Mouse (Mus musculus) adrenal gland (tissue): ENCODE data around the gene Cbx2.

ENCODE experiments used
- intact Hi-C: fragments of 180-260 bp; cut with DNase I; formaldehyde crosslinking; loops from one replicate; pipeline ENCODE4 v1.15.1; 2025
- long read RNA-seq, 2 experiments: library from polyadenylated mRNA; unstranded; transcript quantifications; one replicate each; pipeline ENCODE4 v2.0.0; 2020; ENCODE audit warnings: borderline replicate concordance in 1 of 2; ENCODE audit not compliant: insufficient replicate concordance in 1 of 2

The Cbx2 gene
- long read RNA-seq, experiment 1: 0 reads
- long read RNA-seq, experiment 2: 0 reads

DNA sequence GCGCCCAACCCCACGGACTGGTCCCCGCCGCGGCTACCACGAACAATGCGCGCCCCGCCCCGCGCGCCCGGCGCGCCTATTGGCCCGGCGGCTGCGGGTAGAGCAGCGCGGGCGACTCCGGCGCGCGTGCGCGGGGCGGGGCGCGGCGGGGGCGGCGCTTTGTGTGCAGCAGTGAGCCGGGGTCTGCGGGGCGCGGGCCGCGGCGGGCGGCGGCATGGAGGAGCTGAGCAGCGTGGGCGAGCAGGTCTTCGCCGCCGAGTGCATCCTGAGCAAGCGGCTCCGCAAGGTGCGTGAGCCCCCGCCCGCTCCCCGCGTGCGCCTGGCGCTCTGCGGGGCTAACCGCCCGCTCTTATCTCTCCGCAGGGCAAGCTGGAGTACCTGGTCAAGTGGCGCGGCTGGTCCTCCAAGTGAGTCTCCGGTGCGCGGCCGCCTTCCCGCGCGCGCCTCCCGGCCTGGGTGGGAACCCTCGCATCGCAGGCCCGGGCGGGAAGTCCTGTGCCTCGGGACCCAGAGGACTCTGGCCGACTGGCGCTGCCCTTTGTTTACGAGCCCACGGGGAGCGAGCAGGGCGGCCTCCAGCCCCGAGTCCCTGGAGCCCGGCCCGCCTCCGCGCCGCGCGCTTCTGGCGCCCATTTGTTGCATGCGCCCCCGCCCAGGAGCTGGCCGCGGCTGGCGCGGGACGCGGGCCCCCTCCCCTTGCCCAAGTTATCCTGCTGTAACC is at the start of gene Cbx2:
TSS of gene Cbx2 (plus strand) at position 68 of the 721 bp plus-strand sequence.
- intact Hi-C loops: no loop called here

DNA sequence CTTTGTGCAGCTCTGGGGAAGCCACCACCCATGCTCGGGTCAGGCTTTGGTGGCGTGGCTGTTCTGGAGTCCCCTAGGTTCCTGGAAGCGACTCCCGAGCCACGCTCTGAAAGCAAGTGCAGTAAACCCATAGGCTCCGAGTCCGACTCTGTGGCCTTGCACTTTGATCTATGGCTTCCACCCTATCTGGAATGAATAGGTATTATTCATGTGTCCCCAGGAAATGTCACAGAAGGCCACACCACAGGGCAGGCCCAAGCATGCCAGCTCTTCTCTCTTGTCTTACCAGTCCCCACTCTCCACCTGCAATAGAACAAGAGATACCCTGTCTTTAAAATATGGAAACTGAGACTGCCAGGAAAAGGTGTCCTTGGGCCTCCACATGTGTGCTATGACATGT is 48.4 kb upstream of the Cbx2 start:
- intact Hi-C loops: loop anchor here (10.0 kb wide), 1 partner anchor 230 kb away; no protein-coding TSS in a partner anchor

DNA sequence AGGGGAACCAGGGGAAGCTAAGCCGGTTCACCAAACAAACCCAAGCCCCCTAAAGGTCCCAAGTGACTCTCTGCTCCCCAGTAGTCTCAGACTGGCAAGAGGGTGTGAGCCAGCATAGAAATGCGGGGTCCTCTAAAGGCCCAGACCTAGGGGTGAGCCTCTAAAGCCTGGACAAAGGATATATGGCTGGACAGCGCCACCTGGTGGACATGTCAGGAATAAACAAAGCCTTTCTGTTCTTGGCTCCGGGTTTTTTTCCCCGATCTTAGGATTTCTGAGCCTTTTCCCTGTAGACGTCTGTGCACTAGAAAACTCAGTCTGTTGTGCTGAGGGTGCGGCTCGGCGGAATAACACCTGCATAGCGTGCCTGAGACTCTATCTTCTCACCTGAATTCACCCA is 47.3 kb upstream of the Cbx2 start:
- intact Hi-C loops: loop anchor here (10.0 kb wide), 1 partner anchor 231 kb away; no protein-coding TSS in a partner anchor

DNA sequence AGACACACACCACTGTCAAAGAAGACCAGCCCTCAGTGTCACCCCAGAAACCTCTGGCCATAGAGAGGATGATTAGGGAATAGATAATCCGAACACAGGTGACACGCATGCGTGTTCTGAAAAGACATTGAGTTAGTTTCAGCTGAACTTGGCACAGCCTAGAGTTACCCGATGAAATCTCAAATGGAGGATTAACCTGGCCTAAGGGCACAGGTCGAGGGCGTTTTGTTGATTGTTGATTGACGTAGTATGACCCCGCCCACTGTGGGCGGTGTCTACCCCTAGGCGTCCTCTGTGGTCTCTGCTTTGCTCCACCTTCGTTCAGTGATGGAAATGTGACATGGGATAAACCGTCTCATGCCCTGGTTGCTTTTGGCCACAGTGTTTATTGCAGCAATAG is 46.8 kb upstream of the Cbx2 start:
- intact Hi-C loops: loop anchor here (10.0 kb wide), 1 partner anchor 231 kb away; no protein-coding TSS in a partner anchor

DNA sequence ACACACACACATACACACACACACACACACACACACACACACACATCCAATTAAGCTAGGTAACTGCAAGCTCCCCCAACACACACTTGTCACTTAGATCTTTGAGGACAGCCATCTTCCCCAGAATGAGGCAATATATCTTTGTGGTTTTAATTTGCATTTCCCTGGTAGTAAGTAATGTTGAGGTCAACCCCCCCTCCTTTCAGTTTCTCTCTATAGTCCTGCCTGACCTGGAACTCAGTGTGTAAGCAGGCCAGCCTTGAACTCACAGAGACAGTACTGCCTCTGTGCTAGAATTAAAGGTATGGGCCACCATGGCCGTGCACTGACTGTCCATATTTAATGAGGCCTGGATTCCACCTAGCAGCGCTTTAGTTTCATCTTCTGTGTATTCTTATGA is 42.4 kb upstream of the Cbx2 start:
- intact Hi-C loops: no loop called here

DNA sequence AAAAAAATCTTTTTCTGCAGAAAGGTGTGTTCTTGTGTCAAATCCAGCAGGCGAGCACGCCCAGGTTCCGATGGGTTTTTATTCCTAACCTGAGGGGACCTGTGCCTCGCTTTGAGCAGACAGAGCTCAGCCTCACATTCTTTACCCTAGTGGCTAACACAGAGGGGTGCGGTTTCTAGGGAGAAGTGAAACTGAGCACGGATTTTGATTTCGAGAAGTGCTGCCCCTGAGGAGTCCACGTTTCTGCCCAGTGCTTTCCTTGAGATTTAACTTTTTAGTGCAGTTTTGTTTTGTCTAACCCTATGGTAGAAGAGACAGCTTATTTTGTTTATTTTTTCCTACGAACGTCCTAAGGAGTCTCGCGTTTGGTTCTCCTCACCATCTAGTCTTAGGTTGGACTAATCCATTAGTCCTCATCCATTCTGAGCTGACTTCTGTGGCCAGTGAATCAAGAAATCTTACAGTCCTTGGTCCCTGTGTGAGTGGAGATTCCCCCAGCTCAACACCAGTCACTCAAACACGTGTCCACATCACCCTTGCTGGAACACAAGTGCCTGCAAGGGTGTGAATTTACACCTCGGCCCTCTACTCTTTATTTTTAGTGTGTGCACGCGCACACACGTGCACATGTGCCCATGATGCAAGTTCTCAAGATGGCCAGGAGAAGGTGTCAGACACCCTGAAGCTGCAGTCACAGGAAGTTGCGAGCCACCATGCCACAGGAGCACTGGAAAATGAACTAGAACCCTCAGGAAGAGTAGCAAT is 41.6 kb upstream of the Cbx2 start:
- intact Hi-C loops: no loop called here

DNA sequence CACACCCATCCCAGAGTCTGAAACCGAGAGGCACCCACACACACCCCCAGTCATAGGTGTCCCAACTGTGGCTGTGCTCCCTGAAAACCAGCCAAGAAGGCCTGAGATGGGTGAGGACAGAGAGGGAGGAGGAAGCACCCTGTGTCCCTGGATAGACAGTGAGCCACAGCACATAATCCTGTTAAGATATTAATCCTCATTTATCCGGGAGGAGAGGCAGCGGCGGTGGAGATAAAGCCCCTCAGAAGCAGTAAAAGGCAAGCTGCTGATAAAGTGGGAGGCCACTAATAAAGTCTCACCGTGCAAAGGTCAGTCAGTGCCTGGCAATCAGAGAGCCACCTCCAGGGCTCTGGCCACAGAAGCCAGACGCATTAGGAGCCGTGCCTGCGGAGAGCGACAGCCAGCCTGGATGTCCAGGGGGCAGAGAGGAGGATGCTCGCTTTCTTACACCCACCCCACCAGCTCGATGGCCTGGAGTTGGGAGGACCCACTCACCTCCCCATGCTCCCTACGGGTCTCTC is 40.1 kb upstream of the Cbx2 start:
- intact Hi-C loops: no loop called here

DNA sequence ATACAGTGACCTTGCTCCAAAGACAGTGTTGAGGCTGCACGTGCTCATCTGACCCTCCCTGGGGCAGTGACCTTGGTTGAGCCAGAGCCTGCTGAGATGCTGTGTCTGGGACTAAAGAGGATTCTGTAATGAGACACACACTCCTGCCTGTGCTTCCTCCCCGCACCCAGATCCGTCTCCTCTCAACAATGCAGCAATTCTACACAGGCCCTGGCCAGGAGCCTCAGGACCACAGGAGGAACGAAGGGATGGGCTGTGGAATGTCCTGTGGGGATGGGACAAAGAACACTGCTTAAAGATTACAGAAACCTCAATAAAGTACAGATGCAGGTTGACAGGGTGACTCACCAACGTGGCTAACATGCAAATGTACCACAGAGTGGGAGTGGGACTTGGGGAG is 37.2 kb upstream of the Cbx2 start:
- intact Hi-C loops: no loop called here

DNA sequence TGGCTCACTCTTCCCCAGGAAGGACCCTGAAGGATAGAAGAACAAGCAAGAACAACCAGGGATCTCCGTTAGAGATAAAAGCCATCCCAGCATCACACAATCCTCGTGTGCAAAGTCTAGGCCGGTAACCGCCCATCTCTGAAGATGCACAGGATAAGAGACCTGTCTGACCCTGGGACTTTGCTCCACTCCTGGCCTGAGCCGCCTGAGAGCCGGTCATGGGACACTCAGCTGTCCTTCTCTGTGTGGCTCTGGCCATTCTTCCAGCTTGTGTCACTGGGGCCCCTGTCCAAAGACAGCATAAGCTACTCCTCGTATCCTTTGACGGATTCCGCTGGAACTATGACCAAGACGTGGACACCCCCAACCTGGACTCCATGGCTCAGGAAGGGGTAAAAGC is 34.8 kb upstream of the Cbx2 start, which contains the start of gene Enpp7:
TSS of gene Enpp7 (plus strand) at position 190 of the 400 bp plus-strand sequence.
- intact Hi-C loops: no loop called here

DNA sequence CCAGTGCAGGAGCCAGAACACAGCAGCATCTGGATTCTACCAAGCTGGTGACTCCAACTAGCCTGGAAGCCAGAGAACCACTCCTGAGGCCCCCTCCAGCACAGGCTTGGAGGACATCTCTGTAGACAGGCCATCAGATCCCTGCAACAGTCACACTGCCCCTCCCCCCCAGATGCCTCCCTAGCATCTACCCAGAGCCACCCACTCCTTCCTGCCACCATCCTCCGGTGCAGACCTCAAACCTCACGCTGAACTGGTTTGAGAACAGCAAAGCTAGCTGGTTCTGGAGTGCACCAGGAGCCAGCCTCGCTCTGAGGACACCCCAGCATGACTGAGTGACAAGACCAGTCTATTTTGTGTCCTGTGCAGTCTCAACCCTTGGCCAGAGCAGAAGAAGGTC is 30.0 kb upstream of the Cbx2 start:
- intact Hi-C loops: no loop called here

DNA sequence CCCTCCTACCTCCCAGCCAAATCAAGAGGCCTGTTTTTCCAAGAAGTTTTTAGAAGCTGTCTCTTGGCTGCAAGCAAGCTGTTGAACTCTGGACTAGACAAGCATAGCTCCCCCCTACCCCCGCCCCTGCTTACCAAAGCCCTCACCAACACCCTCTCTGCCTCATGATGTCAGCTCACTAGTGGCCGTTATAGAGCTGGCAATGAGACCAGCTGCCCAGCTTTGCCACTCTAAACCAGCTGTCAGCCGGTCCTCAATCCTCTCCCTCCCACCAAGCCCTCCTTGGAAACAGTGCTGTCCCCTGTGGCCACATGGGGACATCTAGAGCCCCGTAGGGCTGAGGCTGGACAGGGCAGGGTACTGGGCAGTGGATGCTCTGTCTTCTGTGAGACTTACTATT is 27.3 kb upstream of the Cbx2 start:
- intact Hi-C loops: no loop called here

DNA sequence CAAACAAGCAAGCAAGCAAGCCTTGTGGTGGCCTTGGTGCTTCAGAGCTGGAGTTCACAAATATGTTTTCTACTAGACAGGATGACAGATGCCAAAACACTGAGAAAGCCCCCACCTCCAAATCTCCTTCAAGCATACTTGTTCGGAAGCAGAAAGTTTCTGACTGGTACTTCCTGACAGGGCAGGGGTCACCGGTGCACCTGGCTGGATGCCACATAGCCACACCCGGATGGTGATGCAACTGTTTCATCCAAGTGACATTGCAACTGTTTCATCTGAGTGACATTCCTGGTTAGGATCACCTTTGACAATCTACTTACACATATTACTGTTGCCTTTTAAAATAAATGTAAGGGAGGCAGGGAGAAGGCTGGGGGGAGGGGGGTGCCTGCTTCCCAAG is 25.6 kb upstream of the Cbx2 start:
- intact Hi-C loops: no loop called here

DNA sequence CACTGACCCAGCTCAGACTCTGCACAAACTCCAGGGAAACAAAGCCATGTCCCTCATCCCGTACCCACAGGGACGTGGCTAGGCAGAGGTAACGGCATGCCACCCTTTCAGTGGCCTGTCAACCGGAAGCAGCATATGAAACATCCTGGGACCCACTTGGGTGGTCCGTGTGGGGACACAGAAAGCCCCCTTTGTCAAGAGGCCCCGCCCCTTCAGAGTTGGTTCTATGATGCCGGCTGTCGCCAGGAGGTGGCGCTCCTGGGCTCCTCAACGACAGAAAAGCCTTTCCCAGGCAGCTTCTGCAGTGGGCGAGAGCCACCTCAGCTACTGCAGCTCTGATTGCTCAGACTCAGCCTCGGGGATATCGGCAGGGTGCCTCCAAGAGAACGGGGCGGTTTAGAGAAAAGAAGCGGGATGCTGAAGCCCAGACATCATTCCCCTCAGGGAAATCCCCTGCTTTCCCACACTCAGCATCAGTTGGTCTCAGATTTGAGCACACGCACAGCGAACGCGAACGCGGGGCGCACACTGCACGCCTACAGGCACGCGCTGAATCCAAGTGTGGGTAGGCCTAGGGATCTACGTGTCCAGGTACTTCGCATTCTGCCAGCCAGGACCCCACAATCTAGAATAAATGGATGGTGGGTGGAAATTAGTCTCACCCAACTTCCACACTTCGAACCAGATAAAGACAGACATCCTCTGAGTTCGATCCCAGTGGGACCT is 24.1 kb upstream of the Cbx2 start:
- intact Hi-C loops: loop anchor here (1.0 kb wide), 1 partner anchor 196 kb away; no protein-coding TSS in a partner anchor

DNA sequence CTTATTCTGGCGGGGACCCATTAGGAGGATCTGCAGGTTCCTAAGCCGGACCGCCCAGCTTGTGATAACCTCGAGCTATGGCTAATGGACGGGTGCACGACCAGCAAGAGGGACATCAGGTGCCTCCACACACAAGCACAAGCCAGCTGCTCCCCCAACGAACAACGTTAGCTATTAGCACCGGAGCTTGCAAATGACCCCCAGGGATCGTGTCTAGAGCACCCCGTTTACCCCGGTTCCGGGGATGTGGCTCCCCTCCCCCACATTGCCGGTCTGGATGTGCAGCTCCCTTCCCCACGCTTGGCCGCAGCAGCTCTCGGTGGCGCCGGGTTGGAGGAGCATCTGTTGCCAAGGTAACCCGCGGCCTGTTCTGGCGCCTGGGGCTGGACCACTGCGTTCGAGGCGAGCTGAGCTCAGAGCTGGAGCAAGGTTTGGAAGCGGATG is 23.4 kb upstream of the Cbx2 start:
- intact Hi-C loops: loop anchor here (1.0 kb wide), 1 partner anchor 195 kb away; no protein-coding TSS in a partner anchor

DNA sequence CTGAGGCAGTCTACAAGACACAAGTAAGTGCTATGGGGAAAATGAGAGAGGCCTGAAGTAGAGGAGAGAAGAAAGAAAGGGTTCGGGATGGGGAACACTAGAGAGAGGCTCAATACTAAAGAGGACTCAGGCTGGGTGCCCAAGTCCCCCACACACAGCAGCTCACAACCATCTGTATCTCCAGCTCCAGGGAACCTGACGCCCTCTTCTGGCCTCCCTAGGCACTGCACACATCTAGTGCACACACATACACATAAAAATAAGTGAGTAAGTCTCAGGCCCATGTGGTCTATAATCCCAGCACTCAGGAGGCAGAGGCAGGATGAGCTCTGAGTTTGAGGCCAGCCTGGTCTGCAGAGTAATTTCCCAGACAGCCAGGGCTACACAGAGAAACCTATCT is 21.9 kb upstream of the Cbx2 start:
- intact Hi-C loops: no loop called here

DNA sequence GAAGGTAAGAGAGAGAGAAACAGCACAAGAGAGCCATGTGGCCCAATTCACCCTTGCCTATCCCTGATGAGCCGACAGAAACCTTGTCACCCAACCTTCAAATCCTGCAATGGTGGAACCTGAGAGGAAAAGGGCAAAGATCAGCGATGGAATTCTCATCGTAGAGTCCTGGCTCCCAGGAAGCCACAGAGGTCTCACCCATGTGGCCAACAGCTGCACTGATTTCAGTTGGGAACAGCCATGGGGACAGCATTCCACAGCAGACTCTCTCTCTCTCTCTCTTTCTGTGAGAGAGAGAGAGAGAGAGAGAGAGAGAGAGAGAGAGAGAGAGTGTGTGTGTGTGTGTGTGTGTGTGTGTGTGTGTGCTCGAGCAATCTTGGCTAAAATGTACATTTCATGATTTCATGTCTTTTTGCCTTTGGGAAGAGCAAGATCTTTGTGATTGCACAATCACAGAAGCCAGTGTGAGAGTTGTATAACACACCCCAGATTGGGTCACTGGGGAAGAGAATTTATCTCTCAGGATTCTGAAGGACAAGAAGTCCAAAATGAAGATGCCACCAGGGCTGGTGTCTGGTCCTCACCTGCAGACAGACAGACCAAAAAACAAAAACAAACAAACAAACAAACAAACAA is 21.2 kb upstream of the Cbx2 start:
- intact Hi-C loops: no loop called here

DNA sequence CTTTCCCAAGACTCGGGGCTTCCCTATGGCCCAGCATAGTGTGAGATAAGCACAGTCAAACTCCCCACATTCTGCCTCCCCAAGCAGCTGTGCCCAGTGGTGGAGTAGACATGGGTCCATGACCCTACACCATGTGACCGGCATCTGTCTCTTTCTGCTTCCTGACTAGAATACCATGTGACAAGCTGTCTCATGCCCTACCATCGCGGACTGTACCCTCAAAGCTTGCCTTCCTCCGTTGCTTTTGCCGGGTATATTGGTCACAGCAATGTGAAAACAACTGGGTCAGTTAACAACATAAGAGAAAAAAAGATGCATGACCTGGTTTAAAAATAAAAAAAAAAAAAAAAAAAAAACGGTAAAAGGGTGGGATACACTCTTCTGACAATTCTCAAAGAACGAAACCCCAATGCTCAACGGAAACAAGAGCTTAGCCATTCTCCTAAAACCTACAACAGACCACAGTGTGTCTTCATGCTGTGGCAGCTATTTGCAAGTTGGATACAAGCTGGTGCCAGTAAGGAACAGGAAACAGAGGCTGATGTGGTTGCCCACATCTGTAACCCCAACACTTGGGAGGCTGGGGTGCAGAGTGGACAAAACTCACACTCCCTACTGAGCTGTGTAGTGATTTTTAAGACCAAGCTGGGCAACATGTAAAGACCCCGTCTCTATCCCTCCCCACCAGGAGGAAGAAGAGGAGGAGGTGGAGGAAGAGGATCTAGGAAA is 17.1 kb upstream of the Cbx2 start:
- intact Hi-C loops: no loop called here

DNA sequence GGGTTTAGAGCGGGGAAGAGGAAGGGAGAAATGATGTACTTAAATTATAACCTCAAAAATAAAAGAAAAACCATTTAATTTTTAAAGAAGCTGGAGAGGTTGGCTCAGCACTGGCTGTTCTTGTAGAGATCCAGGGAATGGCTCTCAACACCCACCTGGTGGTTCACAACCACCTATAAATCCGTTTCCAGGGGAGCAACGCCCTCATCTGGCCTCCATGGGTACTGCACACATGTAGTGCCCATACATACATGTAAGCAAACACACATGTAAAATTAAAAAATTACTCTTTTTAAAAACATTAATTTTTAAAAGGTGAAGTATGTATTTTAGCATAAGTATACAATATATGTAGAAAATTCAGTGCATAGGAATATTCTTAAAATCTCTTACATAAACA is 16.3 kb upstream of the Cbx2 start:
- intact Hi-C loops: no loop called here

DNA sequence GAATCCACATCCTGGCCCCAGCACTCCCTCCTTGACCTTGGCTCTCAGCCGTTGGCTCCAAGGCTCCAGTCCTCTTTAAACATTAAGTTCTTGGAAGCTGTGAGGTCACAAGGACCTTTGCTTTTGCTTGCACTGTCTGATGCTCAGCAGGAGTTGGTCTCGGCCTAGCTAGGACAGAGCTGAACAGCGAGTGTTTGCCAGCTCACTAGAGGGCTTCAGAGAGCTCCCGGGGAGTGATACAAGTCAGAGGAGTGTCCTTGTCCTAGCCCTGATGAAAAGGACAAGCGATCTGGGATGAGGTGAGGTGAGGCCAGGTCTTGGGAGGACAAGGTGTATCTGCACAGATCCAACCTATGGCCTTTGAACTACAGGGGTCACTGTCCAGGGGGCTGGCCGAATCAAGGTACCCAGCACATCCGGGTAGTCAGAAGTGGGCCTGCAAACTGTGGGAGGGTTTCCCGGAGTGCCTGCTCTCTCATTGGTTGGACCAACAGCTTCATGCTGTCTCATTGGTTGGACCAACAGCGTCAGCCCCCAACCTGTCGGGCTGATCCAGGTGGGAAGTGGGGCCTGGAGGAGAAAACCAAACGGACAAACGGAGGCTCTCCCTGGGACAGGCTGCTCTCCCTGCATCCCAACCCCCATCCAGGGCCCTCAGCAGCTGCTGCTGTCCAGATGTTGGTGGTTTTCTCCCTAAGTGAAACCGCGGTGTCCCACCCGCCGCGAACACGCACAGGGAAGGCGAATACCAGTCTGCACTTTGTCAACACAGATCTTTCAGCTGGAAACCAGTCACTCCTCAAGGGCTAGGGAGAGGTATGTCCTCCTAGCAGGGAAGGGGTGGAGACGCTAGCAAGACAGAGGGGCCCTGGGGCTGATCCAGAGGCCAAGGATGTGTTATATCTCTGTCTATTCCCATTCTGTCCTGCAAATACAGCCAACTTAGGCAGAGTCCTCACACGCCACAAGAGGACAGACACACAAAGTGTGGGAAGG is 15.0 kb upstream of the Cbx2 start:
- intact Hi-C loops: no loop called here
